Mouse (Mus musculus) spleen, postnatal 36 days (tissue): ENCODE results near the gene Arid1b.

Source experiments
- DNase-seq, 2 experiments: peaks; one replicate each; pipeline ENCODE4 v3.0.0; 2022; ENCODE audit warnings: low spot score in 2 of 2, mixed read lengths in 1 of 2

Arid1b gene

DNA sequence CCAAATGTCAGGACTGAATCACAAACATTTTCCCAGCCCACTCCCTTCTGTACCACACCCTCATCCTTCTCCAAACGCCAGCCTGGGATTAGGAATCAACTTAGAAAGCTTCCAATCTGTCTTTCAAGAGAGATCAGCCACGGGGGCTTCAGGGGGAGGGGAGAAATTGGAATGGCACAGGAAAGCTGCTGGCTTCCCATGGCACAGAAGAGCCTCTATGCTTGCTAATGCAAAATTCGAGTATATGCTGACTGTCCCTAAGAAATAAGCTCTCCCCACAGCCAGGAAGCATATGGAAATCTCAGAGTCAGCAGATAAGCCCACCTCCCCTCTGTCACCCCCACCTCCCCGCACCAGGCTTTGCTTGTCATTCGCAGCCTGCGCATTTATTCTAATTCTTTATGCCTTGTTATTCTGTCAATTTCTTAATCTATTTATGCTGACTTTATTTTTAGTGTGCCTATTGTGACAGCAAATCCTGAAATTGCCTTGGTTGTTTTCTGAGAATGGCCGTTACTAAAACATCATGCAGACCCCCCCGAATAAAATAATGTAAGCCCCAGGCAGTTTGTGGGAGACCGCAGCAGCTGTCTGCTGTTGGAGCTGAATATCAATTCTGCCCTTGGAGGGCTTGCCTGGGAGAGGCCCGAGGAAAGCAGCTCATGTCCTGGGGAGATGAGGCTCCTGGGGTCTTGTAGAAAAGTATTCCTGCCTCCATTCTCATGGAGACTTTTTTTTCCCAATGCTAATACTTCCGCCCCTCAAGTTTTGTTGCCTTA is 383.2 kb downstream of the Arid1b start:
- DNase-seq, result no peak

DNA sequence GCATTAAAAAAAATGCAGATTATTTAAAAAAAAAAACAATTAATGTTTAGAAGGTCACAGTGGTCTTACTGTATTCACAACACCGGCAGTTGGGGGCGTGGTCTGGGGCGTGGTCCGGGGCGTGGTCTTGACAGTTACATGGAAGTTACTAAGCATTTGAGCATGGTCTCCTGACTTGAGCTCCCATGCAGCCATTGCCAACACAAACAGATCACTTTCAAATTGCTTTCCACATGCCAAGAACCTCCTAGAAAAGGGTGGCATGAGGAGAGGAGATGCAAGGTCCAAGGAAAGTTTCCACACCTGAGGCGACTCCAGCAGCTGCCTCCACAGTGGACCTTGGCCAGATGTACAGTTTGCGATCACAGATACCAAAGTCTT is 383.8 kb downstream of the Arid1b start:
- DNase-seq, result peak; percentile 21 to 34

DNA sequence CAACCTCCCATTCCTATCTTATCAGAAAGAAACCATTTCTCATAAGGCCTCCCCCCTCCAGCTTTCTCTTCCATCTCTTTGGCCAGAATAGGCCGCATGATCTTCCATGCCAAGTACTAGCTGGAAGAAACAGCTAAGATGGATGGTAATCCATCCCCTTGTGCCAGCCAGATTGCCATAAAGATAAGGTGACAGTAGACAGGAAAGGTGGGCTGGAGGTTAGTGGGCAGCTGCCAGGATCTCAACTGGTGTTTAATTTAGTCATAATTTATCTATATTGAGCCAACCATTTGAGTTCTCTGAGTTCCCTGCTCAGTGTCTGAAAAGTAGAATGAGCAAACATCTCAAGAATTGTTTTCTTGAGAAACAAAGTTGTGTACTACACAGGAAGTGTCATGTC is 391.6 kb downstream of the Arid1b start:
- no peak for DNase-seq

DNA sequence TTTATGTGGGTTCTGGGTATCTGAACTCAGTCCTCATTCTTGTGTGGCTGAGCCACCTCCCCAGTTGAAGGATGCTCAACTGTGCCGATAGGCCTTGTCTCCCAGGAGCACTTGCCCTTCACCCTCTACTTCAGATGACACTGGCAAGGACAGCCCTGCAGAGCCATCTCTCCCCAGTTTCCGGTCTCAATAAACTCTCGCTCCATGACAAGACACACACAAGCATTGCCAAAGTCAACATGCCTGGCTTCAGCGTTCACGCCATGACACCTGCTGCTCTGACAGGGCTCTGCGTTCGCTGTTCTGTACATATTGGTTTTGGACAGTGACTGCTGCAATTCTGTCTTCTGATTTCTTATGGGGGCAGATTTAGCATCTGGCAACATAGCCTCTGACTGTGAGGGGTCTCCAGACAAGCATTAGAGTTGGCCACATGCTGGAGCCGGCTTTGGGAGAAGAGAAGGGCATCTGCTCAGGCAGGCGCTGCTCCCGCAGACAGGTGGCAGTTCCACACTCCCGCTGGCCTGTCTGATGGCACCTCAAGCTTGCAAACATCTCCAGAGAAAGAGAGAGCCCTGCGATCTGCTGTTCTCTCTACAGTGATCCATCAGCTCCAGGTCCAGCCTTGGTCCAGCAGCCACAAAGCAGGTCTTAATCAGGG is 392.9 kb downstream of the Arid1b start:
- DNase-seq, result no peak

DNA sequence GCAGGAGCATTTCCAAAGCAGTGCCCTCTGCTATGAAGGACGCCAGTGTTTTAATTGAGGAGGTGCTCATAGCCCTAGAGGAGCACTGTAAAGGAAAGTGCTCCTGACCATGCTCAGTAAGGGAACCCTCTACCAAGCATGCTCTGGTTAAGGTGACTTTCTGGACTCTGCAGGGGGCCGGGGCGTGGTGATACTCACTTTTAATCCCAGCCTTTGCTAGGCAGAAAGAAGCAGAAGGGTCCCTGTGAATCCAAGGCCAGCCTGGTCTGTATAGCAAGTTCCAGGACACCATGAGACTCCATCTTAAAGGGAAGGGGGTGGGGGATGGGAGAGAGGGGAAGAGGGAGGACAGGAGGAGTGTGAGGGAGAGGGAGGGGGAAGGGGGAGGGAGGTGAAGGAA is 394.2 kb downstream of the Arid1b start:
- DNase-seq, result no peak

DNA sequence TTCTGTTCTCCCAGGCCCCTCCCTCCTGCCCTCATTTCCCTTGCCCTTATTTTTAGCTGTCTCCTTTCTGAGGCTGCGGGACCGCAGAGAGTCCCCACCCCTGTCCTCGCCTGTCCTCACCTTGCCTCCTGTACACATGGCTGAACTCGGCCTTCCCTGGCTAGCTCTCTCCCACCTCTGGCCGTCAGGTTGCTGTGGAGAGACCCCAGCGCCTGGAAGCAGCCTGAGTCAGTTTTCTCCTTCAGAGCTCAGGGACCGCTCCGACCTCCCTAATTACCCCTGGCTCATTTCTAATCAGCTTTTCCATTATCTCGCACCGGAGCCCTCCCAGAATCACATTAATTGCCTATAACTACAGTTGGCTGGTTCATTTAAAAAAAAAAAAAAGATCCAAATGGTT is 396.6 kb downstream of the Arid1b start:
- DNase-seq, result no peak

DNA sequence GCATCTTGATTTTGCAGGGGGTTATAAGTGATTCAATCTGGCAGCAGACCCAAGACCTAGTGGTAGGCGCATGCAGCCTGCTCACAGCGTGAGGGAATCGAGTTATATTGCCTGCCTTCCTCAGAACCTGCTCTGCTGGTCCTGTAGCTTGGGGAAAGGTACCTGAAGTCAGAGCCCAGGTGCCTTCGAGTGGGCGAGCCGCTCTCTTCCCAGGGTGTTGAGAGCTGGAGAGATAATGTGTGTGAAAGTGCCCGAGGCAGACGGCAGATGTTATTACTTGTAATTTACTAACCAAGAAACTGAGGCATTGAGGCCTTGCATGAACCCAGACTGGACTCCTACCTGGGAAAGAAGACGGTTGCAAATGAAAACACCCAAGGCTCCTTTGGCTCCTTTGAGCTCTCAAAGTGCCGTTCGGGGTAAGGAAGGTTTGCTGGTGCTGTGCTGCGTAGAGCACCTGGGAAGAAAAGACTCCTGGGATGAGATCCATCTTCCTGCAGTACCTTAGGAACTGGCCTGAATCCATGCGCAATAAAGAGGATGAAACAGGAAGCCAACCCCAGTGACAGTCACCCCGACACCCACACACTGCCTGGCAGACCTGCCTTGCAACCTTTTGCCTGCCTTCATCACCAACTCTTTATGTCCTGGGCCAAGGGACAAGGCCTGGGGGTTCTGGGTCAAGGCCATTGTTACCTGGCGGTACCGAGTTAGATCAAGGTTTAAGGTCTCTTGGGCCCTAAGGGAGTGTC is 401.5 kb downstream of the Arid1b start:
- DNase-seq, result no peak

DNA sequence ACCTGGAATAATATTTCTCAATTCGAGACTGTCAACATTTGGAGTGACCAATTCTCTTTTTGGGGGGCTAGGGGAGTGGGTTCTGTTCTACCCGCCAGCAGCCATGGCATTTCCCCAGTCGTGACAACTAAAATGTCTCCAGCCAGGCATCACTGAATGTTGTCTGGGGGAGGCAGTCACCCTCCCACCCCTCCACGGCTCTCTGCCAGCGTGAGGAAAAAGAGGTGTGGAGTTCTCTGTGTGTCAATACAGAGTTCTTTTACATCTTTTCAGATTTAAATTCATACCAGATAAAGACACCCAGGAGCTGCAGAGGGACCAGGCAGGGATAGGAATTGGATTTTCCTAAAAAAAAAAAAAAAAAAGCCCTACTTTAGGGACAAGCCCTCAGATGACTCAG is 402.1 kb downstream of the Arid1b start:
- no peak for DNase-seq
